Mouse (Mus musculus) mesoderm, embryonic 11.5 days (tissue): ENCODE measurements around the gene Zbp1.

ENCODE experiments used
- DNase-seq: peaks from one replicate; pipeline ENCODE4 v3.0.0-alpha.2; 2012; ENCODE audit warnings: low read depth, low spot score

The Zbp1 gene

DNA sequence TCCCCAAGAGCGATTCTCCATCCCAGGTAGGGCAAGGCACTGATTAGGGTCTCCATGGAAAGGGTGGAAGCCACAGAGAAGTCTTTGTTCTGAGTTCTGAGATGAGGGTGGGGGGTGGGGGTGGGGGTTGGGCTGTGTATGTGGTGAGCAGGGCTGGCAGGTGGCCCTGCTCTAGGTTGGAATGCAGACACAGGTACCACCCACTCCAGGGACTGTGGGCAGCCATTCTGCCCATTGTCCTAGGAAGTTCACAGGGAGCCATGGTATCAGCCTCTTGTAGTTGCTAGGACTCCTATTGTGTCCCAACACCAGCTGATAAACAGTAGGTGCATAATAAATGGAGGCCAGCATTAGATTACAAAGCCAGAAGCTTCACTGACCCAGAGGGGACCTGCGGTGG lies 28.5 kb upstream of the Zbp1 start:
- no peak for DNase-seq

DNA sequence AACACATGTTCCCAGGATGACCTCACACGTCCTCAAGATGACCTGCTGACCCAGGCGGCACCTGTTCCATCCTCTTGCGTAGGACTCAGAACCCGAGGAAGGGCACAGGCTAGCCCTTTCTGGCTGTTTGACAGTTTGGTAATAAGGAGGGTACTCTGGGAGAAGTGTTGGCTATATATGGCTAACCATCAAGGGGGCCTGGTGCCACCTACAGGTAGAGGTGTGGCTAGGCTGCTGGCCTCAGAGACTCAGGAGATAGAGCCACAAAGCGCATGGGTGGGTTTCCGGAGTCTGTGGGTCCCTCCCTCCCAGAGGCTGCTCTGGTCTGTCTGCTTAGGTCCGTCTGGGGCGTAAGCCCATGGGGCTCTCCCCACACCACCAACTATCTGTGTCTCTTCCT lies 28.0 kb upstream of the Zbp1 start:
- no peak for DNase-seq

DNA sequence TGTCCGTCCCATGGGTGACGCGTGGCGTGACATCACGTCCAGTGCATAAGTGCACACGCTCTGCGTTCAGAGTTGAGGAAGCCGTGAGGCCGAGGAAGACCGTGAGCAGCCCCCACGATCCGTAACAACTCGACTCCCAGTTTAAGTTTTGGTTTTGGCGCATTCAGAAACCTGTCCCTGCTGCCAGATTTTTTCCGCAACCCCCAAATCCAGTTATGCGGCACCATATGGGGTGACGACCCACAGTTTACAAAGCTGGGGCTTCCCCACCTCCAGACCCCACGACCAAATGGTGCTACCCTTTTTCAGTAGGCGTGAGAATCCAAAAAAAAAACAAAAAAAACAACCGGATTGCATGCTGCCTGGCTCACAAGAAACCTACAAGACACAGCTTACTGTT lies 26.5 kb upstream of the Zbp1 start:
- DNase-seq = no peak

DNA sequence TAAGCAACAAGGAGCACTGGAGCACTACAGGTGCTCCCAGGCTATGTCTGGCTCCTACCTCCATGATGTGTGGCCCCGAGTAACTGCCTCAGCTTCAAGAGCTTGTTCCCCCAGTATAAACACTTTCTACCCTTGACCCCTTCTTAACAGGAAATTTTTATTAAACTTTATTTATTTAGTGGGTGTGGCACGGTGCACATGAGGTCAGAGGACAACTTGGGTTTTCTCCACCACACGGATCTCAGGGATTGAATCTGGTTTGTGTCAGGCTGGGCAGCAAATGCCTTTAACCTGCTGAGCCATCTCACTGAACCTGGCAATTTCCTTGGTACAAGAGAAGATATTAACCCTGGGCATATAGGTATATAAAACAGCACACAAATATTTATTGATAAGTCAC lies 25.4 kb upstream of the Zbp1 start:
- DNase-seq = no peak

DNA sequence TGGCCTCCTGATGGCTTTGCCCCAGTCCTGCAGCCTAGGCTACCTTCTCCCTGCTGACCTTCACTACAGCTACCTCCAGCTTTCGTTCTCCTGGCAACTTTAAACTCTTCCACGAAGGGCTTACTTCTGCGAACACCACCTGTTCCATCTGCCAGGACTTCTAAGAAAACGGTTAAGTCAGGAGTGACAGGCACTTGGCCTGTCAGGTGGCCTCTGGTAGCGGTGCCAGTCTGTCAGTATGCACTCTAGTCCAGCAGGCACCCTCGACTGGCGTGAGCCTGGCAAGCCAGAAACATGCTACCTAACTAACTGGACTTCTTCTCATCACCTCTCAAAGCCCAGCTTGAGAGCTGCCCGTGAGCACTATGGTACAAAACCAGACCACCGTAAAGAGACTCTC lies 24.9 kb upstream of the Zbp1 start:
- no peak for DNase-seq

DNA sequence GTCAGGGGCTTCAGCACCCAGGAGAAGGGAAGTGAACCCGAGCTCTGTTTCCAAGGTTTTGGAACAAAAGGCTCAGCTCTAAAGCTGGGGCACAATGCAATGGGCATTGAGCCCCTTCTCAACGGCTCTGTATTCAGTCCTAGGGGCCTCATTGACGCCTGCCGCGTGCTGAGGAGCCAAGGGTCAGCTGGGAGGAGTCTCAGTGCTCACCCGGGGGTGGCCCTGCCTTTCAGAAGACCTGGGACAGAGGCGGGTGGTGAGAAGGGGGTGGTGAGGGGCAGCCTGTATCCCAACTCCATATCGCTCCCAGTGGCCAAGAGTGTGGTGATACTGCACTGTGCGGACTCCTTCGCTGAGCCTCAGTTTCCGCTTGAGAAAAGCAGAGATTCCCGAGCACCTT lies 24.2 kb upstream of the Zbp1 start:
- DNase-seq = peak; percentile 66

DNA sequence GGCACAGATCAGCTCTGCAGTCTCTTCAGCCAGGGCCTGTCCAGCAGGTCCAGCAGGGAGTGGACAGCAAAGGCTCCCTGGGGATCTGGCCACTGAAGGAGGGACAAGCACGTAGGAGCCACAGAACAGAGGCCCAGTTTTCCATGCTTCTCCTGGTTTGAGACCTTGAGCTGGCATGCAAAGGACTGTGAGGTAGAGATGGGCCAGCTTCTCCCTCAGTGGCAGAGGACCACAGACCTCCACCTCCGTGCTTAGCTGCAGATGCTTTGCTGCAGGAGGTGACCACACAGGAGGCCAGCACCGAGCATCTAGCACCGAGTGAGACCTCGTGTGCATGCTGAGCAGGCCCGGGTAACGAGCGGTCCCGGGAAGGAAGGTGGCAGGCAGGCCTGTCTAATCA lies 22.0 kb upstream of the Zbp1 start:
- DNase-seq = no peak

DNA sequence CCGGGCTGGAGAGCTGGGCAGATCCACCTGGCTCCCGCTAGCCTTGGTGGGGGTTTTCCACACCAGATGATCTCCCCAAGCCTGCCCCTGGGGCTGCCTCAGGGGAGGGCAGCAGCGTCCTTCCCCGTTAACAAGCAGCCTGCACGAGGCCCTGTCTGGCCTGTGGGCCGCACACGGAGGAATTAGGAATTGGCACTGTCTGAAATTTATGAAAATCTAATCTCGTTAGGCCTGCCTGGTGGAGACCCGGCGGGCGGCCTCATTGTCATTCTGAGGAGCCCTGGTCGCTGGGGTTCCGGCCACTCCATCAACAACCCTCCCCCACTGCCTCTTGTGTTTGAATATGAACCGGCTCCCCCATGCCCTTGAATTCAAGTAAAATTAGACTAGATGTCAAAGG lies 19.8 kb upstream of the Zbp1 start:
- DNase-seq = peak; percentile 49

DNA sequence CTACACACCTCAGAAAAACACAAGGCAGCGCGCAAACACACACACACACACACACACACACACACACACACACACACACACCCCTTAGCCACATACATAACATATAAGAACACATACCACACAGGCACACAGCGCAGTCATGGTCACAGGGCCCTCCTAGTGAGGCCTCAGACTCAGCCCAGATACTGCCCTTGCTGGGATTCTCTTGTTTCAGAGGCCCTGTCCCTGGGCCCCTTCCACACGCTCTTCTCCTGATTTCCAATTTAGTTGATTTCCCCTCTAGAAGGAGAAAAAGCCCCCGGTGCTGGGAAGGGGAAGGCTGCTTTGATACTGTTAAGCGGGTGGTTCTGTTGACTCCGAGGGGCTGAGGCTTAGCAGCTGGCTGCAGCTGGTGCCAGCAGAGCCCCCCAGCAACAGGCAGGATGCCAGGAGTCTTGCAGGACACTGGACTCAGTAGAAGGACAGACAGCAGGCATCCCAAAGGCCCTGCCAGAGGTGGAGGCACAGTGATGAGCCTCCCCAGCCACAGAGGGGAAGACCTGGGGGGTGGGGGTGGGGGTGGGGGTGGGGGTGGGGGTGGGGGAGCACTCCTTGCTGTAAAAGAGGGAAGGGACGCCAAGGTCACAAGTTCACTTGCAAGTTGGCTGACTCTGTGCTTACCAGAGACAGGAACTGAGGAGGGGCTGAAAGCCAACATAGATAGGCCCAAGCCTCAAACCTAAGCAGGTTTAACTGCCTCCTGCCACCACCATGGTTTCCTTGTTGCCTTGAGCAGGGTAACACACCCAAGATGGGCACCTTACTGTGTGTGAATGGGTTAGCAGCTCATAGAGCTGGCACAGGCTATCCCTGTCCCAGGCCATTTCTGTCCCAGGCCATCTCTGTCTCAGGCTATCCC lies 17.0 kb upstream of the Zbp1 start:
- DNase-seq = no peak

DNA sequence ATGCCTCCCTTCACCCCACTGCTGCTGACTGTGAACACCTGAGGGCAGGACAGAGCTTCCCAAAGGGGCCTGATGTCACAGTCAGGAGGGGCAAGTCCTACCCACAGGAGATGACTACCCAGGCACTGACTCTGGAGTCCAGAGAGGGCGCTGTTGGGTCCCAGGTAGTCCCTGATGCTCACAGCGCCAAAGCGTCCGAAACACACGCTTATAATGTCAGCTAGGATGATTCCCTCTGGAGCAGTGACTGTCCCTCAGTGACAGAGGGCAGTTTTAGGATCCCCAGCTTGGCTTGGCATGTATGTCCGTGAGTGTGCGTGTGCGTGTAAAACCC lies 14.0 kb upstream of the Zbp1 start:
- DNase-seq = no peak

DNA sequence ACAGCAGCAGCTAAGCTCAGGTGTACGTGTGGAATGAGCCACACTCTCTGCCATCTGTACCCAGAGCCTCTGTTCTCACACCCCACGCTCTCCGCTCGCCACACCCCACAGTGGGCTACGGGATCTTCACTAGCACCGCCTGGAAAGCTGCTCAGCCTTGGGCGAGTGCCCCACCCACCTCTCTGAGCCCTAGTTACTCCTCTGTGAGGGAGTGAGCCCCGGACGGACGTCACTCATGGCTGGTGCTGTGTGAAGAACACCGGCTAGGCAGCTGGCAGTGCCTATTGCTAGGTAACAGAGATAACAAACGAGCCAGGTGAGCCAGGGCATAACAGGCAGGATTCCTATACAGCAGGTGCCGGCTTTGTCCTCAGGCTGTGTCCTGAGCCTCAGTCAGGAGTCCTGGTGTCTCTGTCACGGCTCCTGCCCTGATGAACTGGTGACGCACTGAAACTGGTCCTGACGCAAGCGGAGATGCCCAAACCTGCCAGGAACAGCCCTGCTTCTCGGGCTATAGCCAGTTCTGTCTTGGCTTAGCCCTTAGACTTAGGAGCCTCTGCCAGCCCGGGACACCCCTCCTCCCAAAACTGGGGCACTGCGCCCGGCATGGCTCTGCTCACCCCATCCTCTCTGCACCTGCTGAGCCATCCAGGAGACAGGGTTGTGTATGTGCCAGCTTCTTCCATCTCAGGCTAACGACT lies 13.5 kb upstream of the Zbp1 start:
- DNase-seq = no peak

DNA sequence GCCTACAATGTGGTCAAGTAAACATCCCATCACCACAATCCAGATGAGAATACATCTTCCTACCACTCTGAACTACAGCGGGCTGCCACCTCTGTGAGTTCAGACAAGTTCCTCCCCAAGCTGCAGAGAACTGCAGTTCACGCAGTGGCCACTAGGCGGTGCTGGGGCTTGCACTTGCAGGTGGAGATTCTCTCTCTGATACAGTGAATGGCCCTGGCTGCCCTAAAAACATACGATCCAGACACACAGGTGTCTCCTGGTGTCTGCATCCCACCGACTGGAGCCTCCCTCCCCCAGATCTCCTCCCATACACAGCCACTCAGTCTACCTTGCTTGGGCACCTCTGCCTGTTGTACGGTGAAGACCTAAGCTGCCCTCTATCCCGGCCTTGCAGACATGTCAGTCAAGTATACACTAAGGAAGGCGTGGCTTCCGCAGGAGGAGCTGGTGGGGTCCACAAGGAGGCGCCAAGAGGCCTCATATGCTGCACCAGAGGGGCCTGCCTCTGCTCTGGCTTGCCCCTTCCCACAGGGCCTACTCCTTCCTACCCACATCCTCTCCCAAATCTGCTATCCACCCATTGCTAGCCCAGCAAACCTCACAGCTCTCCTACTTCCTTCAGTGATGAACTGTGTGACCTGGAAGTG lies 11.0 kb upstream of the Zbp1 start:
- DNase-seq = peak; percentile 93

DNA sequence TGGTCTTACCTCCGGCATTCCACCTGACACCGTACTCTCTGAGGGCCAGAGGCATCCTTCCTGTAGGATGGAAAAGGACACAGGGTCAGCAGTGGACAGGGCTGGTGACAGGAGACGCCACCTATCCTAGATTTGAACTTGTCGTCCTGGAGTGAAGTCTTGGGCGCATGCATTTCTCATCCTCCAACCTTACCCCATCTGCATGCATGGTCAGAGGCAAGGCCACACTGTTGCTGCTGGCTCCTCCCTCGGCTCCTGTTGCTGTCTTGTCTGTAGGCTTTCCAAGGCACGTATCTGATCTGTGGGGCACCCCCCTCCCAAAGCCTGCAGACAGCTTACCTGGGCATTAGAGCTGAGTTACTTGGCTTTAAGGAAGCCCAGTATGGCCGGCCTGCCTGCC lies 9.8 kb upstream of the Zbp1 start:
- no peak for DNase-seq

DNA sequence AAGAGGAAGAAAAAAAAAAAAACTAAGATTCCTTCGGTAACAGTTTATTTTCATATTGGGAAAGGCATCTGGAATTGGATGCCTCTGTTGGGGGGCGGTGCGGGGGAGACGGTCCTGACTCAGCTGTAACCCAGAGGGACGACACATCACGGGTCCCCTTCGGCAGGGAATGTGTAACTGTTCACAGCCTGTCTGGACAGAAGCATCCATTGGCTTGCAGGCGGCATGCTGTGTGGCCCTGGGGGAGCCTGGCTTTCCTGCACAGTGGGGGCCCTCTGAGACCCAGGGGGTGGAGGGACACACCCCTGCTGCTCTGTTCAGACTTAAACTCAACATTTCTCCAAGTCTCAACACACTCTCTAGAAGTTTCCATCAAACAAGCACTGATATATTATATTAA lies 8.1 kb upstream of the Zbp1 start:
- no peak for DNase-seq

DNA sequence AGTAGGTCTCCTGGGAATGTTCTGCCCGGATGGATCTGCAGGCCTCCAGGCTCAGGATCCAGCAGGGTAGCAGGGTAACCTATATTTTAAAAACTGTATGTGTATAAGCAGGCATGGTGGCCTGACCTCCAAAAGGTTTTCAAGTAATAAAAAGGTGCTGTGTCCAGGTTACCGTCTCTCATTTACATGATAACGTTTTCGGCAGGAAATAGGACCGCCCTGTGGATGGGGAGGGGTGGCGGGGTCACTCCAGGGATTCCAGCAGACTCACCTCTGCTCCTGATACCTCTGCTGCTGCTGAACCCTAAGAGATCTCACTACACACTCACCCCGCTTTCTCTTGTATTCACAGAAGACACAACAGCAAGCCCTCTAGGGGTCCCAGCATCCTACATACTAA lies 7.2 kb upstream of the Zbp1 start:
- no peak for DNase-seq

DNA sequence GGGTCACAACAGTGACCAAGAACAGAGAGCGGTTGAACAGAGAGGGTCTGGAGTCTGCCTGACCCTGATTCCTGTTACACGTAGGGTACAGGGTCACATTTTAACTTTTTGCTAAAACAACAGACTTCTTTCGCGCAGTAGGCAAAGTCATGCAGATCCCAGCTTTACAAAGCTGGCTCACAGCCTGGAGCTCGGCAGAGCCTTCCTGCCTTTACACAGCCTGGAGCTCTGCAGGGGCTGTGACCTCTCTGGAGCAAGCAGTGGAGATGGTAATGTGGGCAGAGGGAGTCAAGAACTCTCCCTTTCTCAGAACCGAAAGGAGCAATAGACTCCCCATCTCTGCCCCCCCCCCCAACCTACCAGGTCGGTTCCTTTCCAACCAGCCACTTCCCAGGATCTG lies 6.1 kb upstream of the Zbp1 start:
- DNase-seq = no peak

DNA sequence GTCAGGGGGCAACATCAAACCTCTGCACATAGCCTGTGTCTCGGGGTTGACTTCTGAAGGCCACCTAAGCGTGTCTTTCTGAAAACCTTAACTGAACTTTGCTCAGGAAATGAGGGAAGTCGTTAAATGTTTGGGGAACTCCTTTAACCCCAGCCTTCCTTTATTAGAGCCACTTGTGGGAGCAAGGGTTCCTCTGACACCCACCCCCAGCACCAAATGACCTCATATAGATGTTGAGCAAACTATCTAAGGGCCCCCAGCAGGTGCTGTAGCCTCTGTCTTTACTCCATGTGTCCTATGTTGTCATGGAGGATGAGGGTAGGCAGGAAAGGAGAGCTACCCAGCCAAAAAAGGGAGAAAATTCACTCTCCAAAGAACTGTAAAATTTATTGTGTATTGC lies 5.4 kb upstream of the Zbp1 start:
- DNase-seq = no peak

DNA sequence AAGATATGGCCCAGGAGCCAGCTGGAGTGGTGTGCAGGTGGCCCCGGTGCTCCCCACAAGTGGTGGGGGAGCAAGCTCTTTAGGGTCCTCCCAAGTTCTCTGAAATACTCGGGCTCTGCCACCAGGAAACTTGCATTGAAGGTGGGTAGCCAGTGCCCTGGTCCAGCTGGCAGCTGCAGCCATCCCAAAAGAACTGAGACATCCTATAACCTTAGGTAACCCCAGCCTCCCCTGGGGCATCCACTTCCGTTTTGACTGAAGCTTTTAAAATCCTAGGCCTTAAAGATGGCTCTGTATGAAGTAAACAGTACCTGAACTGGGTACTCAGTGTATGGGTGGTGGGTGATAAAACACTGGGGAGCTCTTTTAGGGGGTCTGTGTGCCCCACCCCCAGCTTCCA lies 4.8 kb upstream of the Zbp1 start:
- no peak for DNase-seq

DNA sequence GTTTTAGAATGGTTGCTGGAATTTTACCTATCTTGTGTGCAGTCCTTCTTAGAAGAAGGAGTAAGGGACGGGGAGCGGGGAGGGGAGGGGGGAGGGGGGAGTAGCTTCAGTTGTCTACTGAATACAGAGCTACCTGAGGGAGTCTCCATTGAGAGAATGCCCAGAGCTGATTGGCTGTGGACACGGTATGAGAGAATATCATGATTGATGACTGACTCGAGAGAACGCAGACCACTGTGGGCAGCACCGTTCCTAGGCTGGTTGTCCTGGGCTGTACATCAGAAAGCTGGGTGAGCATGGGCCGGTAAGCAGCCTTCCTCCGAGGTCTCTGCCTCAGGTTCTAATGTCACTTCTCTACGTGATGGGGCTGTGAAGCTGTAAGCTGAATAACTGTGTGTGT lies 2.0 kb upstream of the Zbp1 start:
- no peak for DNase-seq

DNA sequence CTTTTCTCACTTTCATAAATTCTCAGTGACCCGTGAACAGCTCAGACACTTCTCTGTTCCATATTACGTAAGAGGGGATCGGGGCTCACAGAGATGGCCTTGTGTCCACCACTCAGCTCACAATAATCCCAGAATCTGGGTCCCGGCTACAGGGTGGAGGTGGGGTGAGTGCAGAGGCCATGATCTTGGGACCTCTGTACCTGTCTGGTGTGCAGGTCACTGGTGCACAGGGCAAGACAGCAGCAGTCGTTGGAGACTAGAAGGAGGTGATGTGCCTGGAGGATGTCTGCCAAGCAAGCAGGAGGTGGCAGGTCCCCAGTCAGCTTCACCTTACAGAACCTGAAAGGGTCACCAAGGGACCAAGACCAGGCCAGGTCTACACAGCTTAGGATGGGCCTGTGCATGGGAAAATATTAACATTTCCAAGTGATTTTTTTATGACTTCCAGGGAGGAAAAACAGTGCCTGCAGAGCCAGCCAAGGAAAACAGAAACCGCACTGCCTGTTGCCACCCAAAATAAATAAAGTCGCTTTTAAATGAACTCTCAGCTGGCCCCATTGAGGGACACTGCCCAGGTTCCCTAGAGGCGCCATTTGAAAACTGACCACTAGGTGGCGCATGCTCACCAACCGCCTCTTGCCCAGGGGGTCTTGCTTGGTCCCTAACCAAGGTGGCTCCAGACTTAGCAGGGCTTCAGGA lies 682 bp upstream of the Zbp1 start:
- DNase-seq = peak; percentile 63

DNA sequence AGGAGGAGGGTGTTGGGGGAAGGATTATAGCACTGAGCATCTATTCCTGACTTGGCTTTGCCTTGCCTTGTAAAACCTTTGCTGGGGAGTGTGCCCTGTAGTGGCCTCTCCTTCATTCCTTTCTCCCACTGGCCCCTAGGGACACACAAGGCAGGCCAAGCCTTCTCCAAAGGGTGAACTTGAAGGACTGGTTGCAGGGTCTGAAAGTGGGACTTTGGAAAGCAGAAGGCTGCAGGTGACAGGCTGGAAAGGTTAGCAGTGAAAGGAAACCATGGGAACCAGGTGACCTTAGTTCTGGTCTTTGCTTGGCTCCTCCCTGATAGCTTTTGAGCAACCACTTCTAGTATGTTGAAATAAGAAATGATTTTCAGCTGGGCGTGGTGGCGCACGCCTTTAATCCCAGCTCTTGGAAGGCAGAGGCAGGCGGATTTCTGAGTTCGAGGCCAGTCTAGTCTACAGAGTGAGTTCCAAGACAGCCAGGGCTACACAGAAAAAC lies 912 bp downstream of the Zbp1 start:
- DNase-seq = no peak

DNA sequence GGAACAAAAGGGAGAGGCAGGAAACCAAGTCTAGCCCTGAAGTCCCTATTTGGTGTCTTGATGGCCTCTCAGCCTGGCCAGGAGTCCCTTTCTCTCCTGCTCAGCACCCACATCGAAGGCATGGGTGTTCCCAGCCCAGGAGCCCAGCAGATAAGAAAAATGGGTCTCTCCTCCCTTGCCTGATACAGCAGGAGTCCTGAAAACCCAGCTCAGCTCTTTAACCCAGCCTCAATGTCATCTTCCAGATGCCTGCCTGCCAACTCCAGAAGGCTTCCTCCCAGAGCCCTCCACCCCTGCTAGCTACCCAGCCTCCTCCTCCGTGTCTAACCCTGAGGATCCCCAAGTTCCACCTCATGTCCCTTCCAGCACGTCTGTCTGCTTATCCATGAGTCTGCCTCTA lies 1.5 kb downstream of the Zbp1 start:
- DNase-seq = no peak
